Mouse (Mus musculus) thymus, postnatal 4 days (tissue): ENCODE measurements around the gene Ypel1.

Source experiments
- DNase-seq: peaks from one replicate; pipeline ENCODE4 v3.0.0; 2021

Ypel1 gene

GRCm38 (mm10) chr16:17086669-17087193 is 17.2 kb downstream of the Ypel1 start:
- no peak for DNase-seq

DNA sequence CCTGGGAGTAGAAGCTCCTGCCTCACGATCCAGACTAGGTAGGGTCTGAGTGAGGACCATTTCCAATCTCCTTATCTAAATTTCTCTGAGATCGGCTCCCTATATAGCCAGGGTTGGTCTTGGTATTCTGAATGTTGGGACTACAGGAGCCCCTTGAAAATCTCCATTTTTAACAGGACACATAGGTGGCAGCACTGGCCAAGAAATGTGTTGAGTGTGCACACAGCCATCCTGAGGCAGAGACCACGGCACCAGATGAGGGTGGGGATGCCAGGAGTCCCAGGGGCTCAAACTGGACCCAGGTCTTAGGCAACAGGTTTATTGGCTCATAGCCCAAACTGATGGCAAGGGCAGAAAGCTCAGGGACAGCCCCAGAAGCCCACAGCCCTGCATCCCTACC is 18.9 kb downstream of the Ypel1 start:
- no peak for DNase-seq

GRCm38 (mm10) chr16:17096938-17097337 is 27.4 kb downstream of the Ypel1 start:
- no peak for DNase-seq

- no peak for DNase-seq
These were observed 33.2 kb downstream of the Ypel1 start for GRCm38 (mm10) chr16:17102630-17103220.

- no peak for DNase-seq
These were observed 35.1 kb downstream of the Ypel1 start for GRCm38 (mm10) chr16:17104600-17104999.

GRCm38 (mm10) chr16:17110771-17111743 is 41.6 kb downstream of the Ypel1 start, which contains the start of gene Ppil2:
Gene Ppil2 (minus strand): TSS chr16:17111257.
- peak; percentile 70 for DNase-seq

DNA sequence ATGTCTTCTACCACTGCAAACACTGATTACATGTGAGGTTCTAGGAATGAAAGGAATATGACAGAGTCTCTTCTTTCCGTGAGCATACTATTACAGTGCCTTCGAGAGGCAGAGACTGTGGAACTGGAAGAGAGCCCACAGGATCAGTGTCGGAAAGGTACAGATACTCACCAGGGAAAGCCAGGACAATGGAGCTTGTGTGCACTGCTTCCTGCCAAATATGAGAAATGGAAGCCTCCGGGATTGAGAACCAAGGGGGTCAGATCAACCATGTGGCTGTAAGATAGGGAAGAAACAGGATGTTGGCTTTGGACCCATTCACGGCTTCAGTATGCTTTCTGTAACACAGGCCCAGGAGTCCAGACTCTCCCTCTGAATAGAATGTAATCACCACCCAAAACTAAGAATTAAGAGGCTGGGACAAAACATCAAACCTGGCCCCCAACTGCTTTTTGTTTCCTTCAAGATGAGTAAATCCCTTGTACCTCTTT is 47.9 kb downstream of the Ypel1 start:
- DNase-seq, result no peak

DNA sequence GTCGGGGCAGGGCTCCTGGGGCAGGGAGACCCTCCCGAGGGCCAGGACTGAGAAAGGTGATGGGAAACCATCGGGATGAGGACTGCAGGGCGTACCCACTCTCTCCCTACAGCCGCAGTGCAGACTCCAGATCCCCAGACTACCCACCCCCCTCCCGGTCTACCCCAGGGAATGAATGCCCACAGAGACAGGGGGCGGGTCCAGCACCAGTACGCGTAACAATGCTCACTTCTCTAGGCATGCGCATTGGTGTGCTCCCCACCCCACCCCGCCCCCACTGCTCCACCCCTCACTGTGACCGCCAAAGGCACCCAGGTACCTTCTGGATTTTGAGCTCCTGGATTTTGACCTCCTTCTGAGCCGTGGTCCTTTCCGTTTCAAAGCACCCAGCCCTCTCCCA is 52.1 kb downstream of the Ypel1 start:
- no peak for DNase-seq

DNA sequence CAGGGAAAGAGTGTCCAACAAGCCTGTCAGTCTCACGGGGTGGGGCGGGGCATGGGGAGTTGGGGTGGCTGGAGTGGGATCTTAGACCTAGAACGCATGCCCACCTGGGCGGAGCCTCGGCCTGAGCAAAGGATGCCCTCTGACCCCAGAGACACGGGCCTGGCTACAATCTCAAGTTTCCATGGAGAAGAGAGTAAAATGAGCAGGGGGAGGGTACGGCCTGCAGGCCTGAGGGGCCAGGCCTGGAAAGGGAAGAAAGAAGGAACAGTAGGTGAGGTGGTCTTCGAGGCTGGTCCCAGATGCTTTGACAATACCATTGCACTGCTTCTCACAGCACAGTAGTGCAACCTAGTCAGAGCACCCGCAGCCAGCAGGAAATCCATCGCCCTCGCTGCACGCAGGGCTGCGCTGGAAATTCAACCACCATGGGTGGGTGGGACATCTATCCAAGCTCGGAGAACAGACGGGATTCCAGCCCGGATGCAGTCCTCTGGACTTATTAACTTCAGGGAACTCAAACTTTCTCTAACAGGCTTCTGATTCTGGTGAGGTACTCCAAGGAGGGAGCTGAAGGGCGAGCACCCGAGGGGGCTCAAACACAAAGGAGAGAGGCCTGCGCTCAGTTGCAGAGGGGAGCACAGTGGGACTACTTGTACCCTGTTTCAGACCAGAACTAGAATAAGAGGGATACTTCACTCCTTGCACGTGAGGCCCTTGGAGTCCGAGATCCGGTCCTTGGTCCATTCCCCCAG is 54.8 kb downstream of the Ypel1 start:
- peak; percentile 54 for DNase-seq

- peak; percentile 83 for DNase-seq
These were observed 55.5 kb downstream of the Ypel1 start, which contains the start of gene 2610318N02Rik for GRCm38 (mm10) chr16:17124871-17125520. Gene 2610318N02Rik (minus strand): TSS chr16:17125167.

GRCm38 (mm10) chr16:17127292-17127691 is 57.8 kb downstream of the Ypel1 start:
- peak; percentile 71 for DNase-seq

- DNase-seq, result peak; percentile 54
These were observed 61.9 kb downstream of the Ypel1 start for GRCm38 (mm10) chr16:17131191-17132088.

- DNase-seq, result peak; percentile 98
These were observed 62.8 kb downstream of the Ypel1 start, which contains the start of gene Sdf2l1 for GRCm38 (mm10) chr16:17132089-17132905. Gene Sdf2l1 (minus strand): TSS chr16:17132383.

- no peak for DNase-seq
These were observed 63.4 kb downstream of the Ypel1 start for GRCm38 (mm10) chr16:17132906-17133200.
